Mouse (Mus musculus): ENCODE data around the gene Nup153.
A peak's percentile ranks its signal among the peaks of the same experiment; 100 is the strongest.

Gene Nup153

DNA sequence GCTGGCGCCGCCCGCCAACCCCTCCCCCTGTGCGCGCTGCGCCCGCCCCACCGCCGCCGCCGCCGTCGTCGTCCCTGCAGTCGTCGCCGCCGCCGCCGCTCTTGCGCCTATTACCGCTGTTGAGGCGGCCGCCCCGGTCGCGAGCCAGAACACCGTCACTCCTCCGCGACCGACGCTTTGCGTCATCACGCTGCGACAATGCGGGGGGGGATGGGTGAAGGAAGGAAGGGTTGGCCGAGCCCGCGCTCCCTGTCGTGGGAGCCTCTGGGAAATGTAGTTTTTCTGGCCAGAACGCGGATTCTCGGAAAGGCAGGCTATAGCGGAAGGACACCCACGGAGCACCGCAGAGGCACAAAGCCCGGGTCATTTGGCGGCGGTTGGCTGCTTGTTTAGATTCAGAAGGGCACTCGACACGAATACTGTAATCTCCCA, at the start of gene Nup153:
Nup153 (minus strand) TSS at position 104 of the 432 bp plus-strand sequence.
- DNase-seq: peak; percentile 99

DNA sequence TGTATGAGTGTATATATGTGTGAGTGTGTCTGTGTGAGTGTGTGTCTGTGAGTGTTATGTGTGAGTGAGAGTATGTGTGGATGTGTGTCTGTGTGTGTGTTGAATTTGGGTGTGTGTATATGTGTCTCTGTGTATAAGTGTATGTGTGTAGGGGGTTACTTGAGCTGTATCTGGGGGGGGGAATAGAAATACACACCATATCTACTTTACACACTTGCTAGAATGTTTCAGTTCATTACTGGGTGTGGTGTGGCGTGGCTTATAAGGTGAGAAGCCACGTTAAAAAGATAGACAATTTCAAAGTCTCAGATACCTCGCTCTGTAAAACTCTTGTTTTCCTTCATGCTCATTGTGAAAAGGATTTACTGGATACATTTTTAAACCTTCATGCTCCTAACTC, 49.7 kb upstream of the Nup153 start:
- no peak for DNase-seq

DNA sequence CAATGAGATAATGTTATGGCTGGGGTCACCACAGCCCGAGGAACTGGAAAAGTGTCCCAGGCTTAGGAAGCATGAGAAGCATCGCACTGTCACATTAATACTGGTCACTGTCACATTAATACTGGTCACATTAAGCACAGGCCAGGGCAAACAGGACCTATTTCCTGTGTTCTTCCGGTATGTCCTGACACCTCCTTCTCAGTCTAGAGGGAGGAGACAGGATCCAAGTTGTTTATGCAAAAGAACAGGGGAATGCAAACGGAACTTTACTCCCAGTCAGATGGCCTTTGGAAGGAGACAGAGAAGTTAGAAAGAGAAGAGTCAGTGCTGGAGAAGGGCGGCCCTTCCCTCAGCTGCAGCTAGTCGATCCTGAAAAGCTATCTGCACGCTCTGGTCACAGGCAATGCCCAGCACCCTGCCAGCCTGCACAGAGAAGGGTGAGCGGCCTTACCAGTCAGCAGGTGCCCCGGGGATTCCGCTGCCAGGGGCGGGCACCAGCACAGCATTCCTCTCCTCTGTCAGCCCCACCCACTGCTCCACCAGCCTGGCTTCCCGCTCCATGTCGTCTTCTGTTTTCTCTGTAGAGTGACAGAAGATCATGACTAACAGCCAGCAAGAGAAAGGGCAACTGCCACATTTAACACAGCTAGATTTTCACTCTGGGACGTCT, 49.0 kb upstream of the Nup153 start:
- DNase-seq: no peak

DNA sequence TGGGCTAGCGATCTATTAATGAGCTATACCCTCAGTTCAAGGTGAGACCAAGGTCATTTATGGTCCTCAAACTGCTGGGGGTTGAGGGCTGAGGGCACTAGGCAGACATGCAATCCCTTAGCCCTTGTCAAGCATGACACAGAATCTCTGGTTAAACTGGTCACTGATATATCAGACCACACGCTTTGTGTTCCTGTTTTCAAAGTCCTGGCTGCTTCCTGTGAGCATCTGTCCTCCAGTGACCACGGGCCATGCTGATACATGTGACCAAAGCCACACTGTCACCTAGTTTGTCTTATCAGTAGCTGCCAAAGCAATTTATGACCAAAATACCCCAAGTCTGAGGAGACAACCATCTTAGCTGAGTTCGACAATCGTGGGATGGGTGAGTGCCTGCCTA, 47.3 kb upstream of the Nup153 start:
- DNase-seq: no peak

DNA sequence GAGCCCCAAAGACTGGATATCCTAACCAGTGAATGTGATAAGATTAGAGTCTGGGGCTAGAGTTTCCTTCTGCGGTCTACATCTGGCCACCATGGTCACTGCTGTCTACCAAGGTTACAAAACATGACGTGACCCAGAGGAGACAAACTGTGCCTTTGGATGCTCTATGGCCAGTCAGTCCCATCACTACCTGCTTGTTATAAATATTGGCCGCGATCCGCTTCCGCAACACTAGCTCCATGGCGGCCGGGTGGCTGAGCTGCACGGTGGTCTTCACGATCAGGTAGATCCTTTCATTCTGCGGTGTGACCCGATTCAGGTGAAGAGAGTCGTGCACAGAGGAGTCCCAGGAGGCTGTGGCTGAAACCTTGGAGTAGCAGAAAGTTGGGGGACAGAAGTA, 44.8 kb upstream of the Nup153 start:
- DNase-seq: no peak

DNA sequence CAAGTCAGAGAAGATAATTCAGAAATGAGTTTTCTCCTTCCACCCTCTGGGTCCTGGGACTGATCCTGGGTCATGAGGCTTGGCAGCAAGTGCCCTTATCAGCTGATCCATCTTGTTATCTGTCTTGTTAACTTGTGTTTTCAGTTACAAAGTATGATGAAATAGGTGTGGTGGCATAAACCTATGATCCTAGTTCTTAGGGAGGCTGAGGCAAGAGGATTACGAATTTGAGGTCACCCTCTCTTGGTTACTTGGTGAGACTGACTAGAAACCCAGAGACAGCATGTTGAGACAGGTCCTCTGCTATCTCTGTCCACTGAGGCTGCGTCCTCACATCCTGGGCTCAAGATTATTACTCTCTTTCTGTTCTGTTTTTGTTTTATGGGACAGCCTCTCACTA, 37.6 kb upstream of the Nup153 start:
- no peak for DNase-seq

DNA sequence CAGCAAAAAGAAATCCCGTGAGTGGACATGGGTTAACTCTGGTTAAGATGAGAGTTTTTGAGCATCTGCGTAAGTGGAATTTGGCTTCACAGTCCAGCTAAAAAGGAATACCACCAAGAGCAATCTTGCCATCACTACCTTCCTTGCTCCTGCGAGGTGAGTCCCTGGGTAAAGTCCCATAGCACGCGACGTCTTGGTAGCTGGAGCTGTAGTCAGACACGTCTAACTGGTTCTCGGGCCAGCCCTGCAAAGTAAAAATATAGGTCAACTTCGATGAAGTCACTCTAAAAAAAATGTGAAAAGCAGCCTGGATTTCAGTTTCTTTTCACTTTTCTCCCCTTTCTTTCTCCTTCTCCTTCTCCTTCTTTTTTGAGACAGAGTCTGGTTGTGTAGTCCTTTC, 35.5 kb upstream of the Nup153 start:
- no peak for DNase-seq

DNA sequence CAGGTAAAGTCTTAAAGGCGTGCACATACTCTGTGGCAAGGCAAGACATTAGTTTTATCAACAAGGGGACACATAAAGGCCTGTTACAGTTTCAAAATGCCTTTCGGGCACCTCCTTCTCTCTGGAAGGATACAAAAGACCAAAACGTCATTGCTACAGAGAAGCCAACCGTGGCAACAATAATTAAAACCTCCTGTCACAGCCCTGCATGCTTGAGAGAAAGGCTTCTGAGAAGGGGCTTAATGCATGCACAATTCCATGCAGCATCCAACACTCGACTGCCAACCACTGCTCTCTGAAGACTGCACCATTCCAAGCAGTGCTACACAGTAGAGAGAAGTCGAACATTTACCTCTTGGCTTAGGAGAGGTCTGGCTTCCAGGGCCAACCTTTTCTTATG, 33.2 kb upstream of the Nup153 start:
- DNase-seq: no peak

DNA sequence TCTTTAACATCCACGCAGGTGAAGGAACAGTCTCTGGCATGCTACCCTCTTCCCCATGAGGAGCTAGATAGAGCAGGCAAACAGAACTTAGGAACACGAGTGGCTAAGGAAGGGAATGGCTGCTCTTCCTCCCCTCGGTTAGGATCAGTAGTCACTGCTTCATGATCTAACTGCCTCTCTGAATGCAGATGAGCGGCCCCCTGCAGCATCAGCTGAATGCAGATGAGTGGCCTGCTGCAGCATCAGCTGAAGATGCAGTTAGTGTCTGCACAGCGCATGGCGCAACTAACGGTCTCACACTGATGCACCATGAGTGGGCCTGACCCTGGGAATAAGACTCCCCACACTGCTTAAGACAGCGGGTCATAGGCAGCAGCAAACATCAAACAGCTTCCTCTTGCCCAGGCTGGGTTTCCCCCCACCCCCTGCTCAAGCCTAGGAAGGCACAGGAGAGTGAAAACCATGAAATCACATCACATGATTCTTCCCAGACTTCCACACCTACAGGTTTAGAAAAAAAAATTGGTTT, 31.6 kb upstream of the Nup153 start:
- no peak for DNase-seq

DNA sequence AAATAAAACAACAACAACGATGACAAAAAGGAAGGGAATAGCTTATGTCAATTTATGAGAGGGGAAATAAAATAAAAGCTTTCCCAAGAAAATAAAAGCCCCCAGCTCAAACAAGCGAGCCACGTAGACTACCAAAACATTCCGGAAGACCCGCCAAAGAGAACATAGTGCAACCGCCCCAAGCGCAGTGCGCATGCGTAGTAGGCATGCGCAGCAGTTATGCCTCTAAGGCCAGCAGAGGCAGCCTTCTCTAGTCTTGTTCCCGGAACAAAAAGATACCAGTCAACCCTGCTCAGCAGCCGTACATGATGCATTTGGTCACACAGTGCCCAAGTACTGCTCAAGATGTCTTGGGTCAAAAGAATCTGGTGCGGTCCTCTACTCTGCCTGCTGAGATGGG, 30.9 kb upstream of the Nup153 start:
- no peak for DNase-seq

DNA sequence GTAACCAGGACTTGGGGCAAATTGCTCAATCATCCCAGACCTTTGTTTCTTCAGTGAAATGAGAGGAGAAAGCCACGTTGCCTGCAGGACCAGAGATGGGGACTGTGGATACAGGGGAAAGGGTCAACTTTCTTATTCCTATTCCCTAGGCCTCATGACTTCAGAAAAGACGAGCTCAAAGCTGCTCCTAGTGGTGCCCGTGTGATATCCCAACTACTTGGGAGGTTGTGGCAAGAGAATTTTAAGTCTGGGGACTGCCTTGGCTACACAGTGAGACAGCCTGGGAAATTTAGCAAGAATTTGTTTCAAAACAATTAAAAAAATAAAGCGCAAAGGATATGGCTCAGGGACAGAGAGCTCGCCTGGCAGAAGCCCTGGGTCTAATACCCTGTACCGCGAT, 30.2 kb upstream of the Nup153 start:
- no peak for DNase-seq

DNA sequence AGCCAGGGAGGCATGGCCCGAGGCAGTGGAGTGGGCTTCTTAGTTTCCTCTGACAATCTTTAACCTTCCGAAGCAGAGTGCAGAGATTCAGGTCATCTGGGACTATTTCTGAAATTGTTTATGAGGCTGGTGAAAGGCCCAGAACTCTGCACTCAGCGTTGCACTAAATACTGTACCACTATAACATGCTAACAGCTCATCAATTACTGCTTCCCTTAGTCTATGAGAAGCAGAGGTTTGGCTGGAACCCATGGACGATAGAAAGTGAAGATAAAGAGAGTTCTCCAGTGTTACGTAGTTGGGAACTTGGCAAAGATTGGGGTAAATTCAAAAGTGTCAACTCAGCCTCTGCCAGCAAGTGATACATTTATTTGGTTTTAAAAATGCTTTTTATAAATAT, 25.6 kb upstream of the Nup153 start:
- no peak for DNase-seq

DNA sequence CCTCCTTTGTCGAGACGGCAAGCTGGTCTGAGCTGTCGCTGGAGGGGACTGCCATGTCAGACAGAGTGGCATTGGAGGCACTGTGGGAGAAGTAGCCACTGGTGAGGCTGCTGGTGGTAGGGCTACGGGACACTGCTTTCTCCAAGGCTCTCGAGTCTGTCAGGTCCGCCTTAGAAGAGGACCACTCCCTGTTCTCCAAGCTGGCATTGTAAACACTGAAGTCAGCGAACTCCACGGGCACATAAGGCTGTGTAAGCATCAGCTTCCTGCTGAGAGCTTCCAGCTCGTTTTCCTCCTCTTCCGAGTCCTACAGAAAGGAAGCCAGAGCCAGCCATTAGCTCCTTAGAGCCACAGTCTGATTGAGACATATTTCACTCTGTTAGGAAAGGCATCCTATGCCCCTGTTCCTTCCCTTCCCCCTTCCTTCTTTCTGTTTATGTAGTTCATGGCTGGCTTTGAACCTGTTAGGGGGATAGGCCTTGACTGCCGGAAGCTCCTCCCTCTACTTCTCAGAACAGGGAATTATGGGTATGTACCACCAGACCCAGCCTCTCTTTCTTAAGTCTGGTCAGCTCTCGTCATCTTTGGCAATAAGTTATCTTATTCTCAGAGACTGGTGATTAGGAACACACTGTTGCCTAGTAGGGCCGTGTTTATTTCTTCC, 25.0 kb upstream of the Nup153 start:
- no peak for DNase-seq

DNA sequence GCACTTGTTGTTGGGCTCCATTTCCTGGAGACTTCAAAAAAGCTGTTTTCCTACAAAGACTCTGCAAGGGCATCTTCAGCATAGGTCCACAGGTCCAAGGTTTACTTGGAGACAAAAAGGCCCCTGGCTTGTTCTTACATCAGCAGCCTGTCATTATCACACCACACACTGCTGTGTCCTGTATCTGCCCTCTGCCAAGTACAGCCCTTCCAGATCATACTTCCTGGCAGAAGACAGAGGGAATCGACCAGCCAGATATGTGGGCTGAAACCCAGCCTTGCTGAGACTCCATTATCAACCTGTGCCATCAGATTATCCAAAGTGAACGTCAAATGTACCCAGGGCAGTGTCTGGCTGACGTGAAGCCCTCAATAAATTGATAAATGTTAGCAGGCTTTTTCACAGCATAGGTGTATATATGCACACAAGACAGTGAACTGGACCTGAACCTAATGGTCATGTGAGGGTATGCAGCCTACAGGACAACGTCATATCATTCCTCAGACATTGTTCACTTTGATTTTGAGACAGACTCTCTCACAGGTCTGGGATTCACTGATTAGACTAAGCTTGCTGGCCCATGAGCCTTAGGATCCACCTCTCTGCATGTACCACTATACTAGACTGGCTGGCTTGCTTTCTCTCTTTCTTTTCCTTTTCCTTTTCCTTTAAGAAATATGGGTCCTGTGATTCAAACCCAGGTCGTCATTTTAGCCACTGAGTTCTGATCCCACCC, 20.6 kb upstream of the Nup153 start:
- peak; percentile 39 for DNase-seq

DNA sequence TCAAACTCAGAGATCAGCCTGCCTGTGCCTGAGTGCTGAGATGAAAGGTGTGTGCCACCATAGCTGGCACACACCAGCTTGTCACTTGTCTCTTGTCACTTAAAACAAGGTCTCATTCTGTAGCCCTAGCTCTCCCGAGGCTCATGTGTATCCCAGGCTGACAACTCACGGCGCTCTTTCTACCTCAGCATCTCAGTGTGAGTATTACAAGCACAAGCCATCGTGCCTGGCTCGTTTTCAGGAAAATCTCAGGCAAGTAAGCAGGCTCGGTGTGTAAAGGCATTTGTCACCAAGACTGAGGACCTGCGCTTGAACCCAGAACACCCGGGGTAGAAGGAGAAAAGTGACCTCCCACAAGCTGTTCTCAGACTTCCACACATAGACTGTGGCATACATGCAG, 16.1 kb upstream of the Nup153 start:
- no peak for DNase-seq

DNA sequence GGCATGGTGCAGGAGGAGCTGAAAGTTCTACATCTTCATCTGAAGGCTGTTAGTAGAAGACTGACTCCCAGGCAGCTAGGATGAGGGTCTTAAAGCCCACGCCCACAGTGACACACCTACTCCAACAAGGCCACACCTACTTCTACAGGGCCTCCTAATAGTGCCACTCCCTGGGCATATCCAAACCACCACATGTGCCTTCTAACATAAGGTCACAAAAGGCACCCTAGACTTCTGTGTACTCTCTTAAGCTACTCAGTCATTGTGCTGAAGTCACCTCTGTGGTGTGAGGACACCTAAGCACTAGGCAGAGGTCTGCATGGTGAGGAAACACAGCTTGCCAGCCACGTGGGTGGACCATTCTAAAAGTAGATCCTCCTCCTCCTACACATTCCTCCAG, 14.6 kb upstream of the Nup153 start:
- peak; percentile 21 for DNase-seq

DNA sequence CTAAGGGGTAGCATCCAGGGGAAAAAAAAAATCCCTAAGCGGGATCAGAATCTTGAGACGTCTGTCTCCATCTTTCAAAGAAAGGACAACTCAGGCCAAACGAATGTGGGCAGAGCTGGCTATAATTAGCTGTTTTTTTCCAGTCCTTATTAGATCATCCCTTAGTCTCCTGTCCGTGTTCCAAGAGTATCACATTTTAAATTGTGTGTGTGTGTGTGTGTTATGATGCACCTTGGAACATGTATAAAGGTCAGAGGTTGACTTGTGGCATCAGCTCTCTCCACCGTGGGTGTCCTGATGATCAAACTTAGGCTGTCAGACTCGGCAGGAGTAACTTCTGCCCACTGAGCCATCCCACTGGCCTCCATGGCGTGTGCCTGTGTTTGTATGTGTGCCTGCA, 11.7 kb upstream of the Nup153 start:
- no peak for DNase-seq

DNA sequence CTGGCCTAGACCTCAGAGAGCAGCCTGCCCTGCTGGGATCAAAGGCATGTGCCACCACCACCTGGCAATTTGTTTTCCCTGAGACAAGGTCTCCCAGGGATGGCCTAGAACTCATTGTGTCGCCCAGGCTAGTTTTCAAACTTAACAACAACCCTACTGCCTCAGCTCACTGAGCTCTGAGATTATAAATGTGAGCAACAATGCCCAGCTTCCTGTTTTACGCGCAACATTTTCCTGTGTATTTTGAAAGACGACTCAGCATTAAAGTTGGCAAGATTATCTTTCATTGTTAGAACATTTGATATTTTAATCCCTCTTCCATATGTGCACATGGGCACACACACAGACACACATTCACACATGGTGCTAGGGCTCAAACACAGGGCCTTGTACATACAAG, 9.7 kb upstream of the Nup153 start:
- DNase-seq: no peak

DNA sequence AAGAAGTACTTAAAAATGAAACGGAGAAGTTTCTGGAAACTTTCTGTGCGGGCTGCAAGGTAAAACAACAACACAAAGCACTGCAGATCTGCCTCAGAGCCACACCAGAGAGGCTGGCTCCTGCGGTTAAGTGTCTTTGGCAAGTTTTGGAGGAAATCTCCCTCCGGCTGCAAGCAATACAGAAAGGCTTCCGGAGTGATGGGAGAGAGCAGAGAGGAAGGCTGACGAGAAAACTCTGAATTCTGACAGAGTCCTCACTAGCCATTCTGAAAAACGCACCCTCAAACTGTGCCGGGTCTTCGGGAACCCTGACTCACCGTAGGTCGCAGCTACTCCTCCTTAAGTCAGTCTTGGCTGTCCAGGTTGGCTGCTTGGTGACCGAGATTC, 8.7 kb upstream of the Nup153 start:
- no peak for DNase-seq

DNA sequence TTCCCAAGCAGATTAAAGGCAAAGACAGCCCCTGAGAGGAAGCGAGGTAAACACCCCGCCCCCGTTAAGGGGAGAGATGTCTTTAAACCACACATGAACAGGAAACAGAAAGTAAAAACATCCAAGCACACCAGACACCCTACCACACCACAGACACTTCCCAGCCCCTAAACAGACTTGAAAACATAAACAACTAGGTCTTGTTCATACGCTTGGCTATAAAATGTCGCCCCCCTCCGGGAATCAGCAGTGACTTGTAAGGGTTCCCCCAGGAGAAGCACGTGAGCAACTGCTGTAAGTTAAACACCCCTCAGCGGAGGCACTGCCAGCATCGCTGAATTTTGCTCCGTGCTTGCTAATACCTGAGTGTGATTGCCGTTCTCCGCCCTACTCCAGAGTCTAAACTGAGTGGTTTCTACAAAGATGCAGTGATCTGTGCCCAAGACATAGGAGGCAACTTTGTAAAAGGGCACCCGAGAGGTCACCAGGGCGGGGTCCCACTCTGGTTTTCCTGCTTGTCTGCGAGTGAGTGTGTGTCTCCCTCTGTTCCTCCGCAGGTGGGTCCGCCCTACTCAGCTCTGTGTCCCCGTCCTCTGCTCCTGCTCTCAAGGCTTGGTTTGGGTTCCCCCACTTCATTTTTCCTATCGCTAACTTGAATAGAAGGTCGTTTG, 8.2 kb upstream of the Nup153 start:
- peak; percentile 73 for DNase-seq

DNA sequence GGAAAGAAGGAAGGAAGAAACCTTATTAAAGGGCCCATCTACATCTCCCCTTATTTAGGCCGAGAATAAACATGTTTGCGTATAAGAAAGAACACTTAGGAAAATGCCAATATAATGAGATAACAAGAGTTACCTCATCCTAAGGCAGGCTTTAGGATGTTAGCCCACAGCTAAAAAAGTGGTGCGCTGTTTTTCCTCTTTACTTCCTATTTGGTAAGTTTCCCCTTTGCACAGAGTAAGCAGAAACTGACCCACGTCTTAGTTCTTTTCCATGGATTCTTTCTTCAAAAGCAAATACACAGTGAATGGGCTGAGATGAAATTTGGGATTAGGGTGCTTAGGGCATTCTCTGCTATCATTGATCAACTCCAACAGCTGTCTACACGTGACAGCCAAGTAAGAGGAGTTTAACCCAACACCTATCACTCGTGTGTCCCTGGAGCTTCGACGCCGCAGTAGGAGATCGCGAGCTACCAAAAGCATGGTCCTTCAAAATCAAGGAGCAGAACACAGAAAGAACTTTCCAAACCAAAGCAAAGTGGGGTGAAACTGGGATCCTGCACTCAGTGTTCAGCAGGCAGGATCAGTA, 7.6 kb upstream of the Nup153 start:
- DNase-seq: no peak

DNA sequence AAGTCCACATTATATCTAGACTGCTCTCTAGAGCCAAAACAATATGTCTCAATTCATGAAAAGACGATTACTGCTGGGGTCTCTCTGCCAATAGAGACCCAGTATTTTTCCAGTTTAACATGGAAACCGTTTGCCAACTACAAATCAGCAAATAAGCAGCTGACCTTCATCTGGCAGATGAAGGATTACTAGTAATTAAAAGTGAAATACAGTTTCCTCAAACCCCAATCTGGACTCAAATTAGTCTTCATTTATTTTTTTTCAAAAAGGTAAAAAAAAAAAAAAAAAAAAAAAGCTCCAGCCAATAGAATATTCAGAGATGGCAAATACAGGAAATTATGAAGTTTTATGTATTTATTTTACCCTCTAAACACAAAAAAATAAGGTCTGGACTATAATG, 2.3 kb upstream of the Nup153 start:
- no peak for DNase-seq

DNA sequence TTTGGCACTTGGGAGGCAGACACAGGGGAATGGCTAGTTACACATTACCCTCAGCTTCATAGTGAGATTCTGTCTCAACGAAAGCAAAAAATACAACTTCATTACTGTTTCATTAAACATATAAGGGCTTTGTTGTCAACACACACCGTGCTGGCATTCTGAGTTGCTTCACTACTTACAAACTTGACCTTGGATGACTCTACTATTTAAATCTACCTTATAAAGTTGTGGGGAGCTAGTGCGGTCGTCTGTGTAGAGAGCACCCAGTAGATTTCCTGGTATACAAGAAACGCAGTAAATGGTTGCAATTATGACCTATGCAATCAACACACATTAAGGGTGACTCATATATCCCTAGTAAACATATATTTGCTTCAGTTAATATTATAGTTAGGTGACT, 671 bp upstream of the Nup153 start:
- DNase-seq: no peak
